Mouse (Mus musculus): ENCODE measurements around the gene Rab44. TPM values are rescaled to one million over a fixed set of nuclear protein-coding genes. Genes with fewer than 3 reads are reported as not detected.
A peak's percentile ranks its signal among the peaks of the same experiment; 100 is the strongest.

Gene Rab44
- polyA plus RNA-seq, 1 experiment from 2014 or later: not detected

DNA sequence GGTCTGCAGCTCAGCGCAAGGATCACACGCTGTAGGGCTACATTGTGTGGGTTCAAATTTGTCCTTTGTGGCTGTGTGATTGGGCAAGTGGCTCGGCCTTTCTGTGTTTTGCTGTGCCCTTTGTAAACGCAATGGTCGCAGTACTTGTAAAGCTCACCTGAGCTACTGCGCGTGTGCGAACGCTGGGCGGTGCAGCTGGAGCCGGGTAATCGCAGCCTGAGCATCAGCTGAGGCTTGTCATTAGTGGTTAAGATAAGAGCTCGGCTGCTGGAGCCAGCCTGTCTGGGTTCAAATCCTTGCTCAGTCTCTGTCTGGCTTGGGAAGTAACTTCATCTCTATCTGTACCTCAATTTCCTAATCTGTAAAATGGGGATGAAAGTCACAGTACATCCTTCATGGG, 39.9 kb upstream of the Rab44 start:
- DNase-seq (ENCODE audit: low spot score) (no peak), ATAC-seq (ENCODE audit: low FRiP score) (no peak)
- no peaks in the 10 kb centered on the region for H3K36me3 ChIP-seq (replicated peaks; ENCODE audit: control insufficient read depth, insufficient read depth)
- H3K4me3 ChIP-seq (replicated peaks; ENCODE audit: low read length): no peak overlapping the region
- H3K9me3 ChIP-seq (ENCODE audit: control insufficient read depth, low read length): no peaks in the 10 kb centered on the region
- H3K4me1 ChIP-seq (replicated peaks; ENCODE audit: control insufficient read depth, insufficient read depth, low read length): peaks cover 4% of the 10 kb centered on the region; the same call in 1 of the 2 replicates
- no peak overlapping the region for H3K4me2 ChIP-seq (replicated peaks)
- no peaks in the 10 kb centered on the region for H3K27me3 ChIP-seq (ENCODE audit: control insufficient read depth, insufficient read depth, low read length)
- no peak overlapping the region for H3K9ac ChIP-seq
- H3K27ac ChIP-seq: no peak overlapping the region
- 87% methylated on average over 13 of the region's 13 CpGs for WGBS

GRCm38 (mm10) chr17:29076235-29076634, 37.7 kb upstream of the Rab44 start:
- Histone ChIP-seq H3K9me3 (ENCODE audit: control insufficient read depth, low read length) (no peaks in the 10 kb centered on the region), H3K4me3 (replicated peaks; ENCODE audit: low read length) (no peak overlapping the region), H3K9ac (no peak overlapping the region), H3K27me3 (ENCODE audit: control insufficient read depth, insufficient read depth, low read length) (peaks cover 8% of the 10 kb centered on the region), H3K4me1 (replicated peaks; ENCODE audit: control insufficient read depth, insufficient read depth, low read length) (peaks cover 7% of the 10 kb centered on the region; the same call in 1 of the 2 replicates), H3K4me2 (replicated peaks) (no peak overlapping the region), H3K27ac (no peak overlapping the region), H3K36me3 (replicated peaks; ENCODE audit: control insufficient read depth, insufficient read depth) (no peaks in the 10 kb centered on the region)
- DNase-seq (ENCODE audit: low spot score) (no peak), ATAC-seq (ENCODE audit: low FRiP score) (no peak)
- WGBS: 88% methylated on average over 8 of the region's 8 CpGs

GRCm38 (mm10) chr17:29077786-29078509, 36.0 kb upstream of the Rab44 start:
- WGBS: 20% methylated on average over 14 of the region's 14 CpGs
- ATAC-seq (ENCODE audit: low FRiP score): no peak
- peaks cover 17% of the 10 kb centered on the region for H3K27me3 ChIP-seq (ENCODE audit: control insufficient read depth, insufficient read depth, low read length)
- peak overlapping the region; percentile 8; the same call in 1 of the 2 replicates for H3K9ac ChIP-seq
- peaks cover 11% of the 10 kb centered on the region; the same call in 1 of the 2 replicates for H3K4me1 ChIP-seq (replicated peaks; ENCODE audit: control insufficient read depth, insufficient read depth, low read length)
- no peak overlapping the region for H3K27ac ChIP-seq
- H3K4me2 ChIP-seq (replicated peaks): peak overlapping the region; percentile 41
- H3K36me3 ChIP-seq (replicated peaks; ENCODE audit: control insufficient read depth, insufficient read depth): no peaks in the 10 kb centered on the region
- H3K4me3 ChIP-seq (replicated peaks; ENCODE audit: low read length): peak overlapping the region; percentile 17; the same call in 1 of the 2 replicates
- peak; percentile 51 for DNase-seq (ENCODE audit: low spot score)
- H3K9me3 ChIP-seq (ENCODE audit: control insufficient read depth, low read length): no peaks in the 10 kb centered on the region

DNA sequence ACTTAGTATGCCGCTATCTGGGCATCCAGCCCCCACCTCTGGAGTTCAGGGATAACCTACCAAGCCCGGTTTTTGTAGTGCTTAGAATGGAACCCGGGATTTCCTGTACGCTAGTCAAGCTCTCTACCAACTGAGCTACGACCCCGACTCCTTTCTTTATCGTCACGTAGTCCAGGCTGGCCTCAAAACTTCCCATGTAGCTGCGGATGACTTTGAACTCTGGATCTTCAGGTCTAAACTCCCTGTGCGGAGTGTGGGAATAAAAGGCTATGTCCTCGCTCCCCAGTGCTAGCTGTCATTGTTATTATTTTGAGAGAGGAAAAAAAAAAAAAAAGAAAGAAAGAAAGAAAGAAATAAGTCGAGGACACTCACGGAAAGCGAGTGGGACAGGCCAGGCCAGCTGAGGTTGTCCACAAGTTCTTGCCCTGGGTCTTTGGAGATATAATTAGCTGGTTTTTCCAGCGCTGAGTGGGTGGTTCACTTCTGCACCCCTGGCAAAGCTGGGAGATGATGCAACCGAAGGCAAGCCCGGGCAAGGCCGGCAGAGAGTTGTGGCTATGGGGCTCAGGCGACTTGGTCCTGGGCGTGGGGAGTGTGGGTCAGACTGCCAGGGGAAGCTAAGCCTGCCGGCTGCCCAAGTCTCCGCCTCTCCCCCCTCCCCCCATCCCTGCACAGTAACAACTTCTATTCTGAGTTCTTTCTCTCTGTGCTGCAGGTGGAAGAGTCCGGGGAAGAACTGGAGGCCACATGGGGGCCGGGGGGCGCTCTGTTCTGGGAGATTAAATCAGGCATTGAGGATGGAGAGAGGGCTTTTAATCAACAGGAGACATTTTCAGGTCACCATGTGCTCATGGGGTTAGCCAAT, 35.2 kb upstream of the Rab44 start:
- Histone ChIP-seq H3K9me3 (ENCODE audit: control insufficient read depth, low read length) (no peaks in the 10 kb centered on the region), H3K36me3 (replicated peaks; ENCODE audit: control insufficient read depth, insufficient read depth) (no peaks in the 10 kb centered on the region), H3K27ac (no peak overlapping the region), H3K9ac (0 out of 2 replicates have a peak overlapping the region, but pooled peaks have one; percentile 8), H3K4me2 (replicated peaks) (peak overlapping the region; percentile 41), H3K4me3 (replicated peaks; ENCODE audit: low read length) (peak overlapping the region; percentile 17; the same call in 1 of the 2 replicates), H3K27me3 (ENCODE audit: control insufficient read depth, insufficient read depth, low read length) (peaks cover 17% of the 10 kb centered on the region), H3K4me1 (replicated peaks; ENCODE audit: control insufficient read depth, insufficient read depth, low read length) (peaks cover 10% of the 10 kb centered on the region; the same call in 1 of the 2 replicates)
- ATAC-seq (ENCODE audit: low FRiP score) (no peak), DNase-seq (ENCODE audit: low spot score) (no peak)
- WGBS: 9% methylated on average over 24 of the region's 25 CpGs

DNA sequence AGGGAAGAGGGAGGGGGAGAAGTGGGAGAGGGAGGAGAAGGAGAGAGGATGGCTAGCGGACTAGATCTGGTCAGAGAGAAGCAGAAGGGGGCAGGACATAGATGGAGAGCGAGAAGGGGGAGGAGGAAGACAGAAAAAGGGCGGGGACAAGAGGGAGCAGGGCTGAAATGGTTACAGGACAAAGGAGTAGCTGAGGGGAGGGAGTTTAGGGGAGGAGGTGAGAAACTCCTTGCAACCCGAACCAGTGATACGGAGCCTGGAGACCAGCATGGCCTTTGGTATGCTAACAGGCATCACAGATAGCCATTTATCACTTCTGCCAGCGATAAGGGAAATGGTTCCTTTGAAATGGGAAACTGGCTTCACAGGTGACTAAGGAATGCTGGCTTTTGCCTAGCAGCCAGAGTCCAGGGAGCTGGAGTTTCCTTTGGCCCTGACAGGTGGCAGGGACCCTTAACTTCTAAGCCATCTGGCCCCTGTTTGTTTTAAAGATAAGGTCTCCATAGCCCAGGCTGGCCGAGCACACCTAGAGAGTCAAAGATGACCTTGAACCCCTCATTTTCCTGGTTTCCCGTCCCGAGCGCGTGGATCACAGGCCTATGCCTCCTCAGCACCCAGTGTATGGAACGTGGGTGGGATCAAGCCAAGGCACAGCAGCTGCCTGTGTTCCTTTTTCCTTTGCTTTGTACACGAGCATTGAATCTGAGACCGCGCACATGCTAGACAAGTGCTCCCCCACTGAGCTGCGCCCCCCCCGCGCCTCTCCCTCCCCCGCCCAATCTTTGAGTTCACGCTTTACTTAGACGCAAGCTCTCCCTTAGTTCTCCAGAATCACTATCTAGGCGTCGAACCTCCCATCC, 33.0 kb upstream of the Rab44 start:
- 2% methylated on average over 22 of the region's 23 CpGs for WGBS
- no peak for ATAC-seq (ENCODE audit: low FRiP score)
- Histone ChIP-seq H3K4me2 (replicated peaks) (no peak overlapping the region), H3K4me3 (replicated peaks; ENCODE audit: low read length) (no peak overlapping the region), H3K9ac (no peak overlapping the region), H3K4me1 (replicated peaks; ENCODE audit: control insufficient read depth, insufficient read depth, low read length) (peaks cover 10% of the 10 kb centered on the region; the same call in 1 of the 2 replicates), H3K27ac (no peak overlapping the region), H3K27me3 (ENCODE audit: control insufficient read depth, insufficient read depth, low read length) (peaks cover 17% of the 10 kb centered on the region), H3K36me3 (replicated peaks; ENCODE audit: control insufficient read depth, insufficient read depth) (no peaks in the 10 kb centered on the region), H3K9me3 (ENCODE audit: control insufficient read depth, low read length) (no peaks in the 10 kb centered on the region)
- DNase-seq (ENCODE audit: low spot score): no peak

GRCm38 (mm10) chr17:29081618-29082381, 32.1 kb upstream of the Rab44 start:
- ATAC-seq (ENCODE audit: low FRiP score) (no peak), DNase-seq (ENCODE audit: low spot score) (no peak)
- no peak overlapping the region for H3K27ac ChIP-seq
- H3K4me3 ChIP-seq (replicated peaks; ENCODE audit: low read length): no peak overlapping the region
- H3K4me2 ChIP-seq (replicated peaks): peak overlapping the region; percentile 30
- peaks cover 17% of the 10 kb centered on the region for H3K27me3 ChIP-seq (ENCODE audit: control insufficient read depth, insufficient read depth, low read length)
- no peaks in the 10 kb centered on the region for H3K36me3 ChIP-seq (replicated peaks; ENCODE audit: control insufficient read depth, insufficient read depth)
- H3K9ac ChIP-seq: no peak overlapping the region
- WGBS: 3% methylated on average over 21 of the region's 21 CpGs
- peaks cover 10% of the 10 kb centered on the region; the same call in 1 of the 2 replicates for H3K4me1 ChIP-seq (replicated peaks; ENCODE audit: control insufficient read depth, insufficient read depth, low read length)
- H3K9me3 ChIP-seq (ENCODE audit: control insufficient read depth, low read length): no peaks in the 10 kb centered on the region

DNA sequence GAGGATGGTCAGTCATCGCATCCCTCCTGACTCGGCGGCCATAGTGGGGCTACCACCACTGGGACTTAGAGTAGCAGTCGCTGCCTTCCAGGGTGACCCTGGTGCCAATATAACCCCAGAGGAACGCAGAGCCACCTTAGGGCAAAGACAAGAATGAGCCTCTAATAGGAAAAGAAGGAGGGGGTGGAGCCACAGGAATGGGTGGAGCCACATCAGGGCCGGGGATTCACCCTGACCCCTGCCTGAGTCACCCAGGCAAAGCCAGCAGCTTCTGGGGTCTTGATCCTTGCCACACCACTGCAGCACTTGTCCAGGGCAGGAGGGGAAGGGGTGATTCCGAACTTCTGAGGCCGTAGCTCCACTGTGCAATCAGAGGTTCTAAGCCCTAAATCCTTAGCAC, 30.4 kb upstream of the Rab44 start:
- no peak for ATAC-seq (ENCODE audit: low FRiP score)
- Histone ChIP-seq H3K4me1 (replicated peaks; ENCODE audit: control insufficient read depth, insufficient read depth, low read length) (peaks cover 10% of the 10 kb centered on the region; the same call in 1 of the 2 replicates), H3K27me3 (ENCODE audit: control insufficient read depth, insufficient read depth, low read length) (peaks cover 17% of the 10 kb centered on the region), H3K9ac (no peak overlapping the region), H3K27ac (no peak overlapping the region), H3K4me3 (replicated peaks; ENCODE audit: low read length) (no peak overlapping the region), H3K9me3 (ENCODE audit: control insufficient read depth, low read length) (no peaks in the 10 kb centered on the region), H3K4me2 (replicated peaks) (no peak overlapping the region), H3K36me3 (replicated peaks; ENCODE audit: control insufficient read depth, insufficient read depth) (no peaks in the 10 kb centered on the region)
- WGBS: 91% methylated on average over 8 of the region's 8 CpGs
- no peak for DNase-seq (ENCODE audit: low spot score)

- DNase-seq (ENCODE audit: low spot score) (no peak), ATAC-seq (ENCODE audit: low FRiP score) (no peak)
- Histone ChIP-seq H3K4me1 (replicated peaks; ENCODE audit: control insufficient read depth, insufficient read depth, low read length) (peaks cover 10% of the 10 kb centered on the region; the same call in 1 of the 2 replicates), H3K4me2 (replicated peaks) (no peak overlapping the region), H3K4me3 (replicated peaks; ENCODE audit: low read length) (no peak overlapping the region), H3K9me3 (ENCODE audit: control insufficient read depth, low read length) (no peaks in the 10 kb centered on the region), H3K36me3 (replicated peaks; ENCODE audit: control insufficient read depth, insufficient read depth) (no peaks in the 10 kb centered on the region), H3K27ac (no peak overlapping the region), H3K27me3 (ENCODE audit: control insufficient read depth, insufficient read depth, low read length) (peaks cover 17% of the 10 kb centered on the region), H3K9ac (no peak overlapping the region)
- WGBS: 93% methylated on average over 7 of the region's 7 CpGs
Measured at GRCm38 (mm10) chr17:29084656-29085055, 29.3 kb upstream of the Rab44 start.
